9 mouse cellular contexts compared by ENCODE assay signal in the genomic region with DNA sequence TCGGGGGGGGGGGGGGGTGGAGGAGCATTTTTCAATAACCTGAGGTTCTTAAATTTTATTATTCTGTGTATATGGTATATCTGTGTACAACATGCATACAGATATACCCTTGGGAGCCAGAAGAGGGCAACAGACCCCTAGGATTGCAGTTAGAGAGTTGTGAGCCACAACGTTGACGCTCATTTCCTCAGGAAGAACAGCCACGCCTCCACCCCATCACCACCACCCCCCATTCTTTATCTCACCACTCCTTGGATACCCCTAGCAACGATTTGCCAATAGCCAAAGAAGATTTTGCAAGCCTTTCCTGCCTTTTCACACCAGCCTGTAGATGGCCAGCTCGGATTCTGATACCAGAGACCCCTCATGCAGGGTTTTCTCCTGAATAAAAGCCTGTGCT. TPM values are rescaled to one million over a fixed set of nuclear protein-coding genes. Genes with fewer than 3 reads are reported as not detected.
DNase-seq lines count a peak whose midpoint lies in the region; ATAC-seq and TF ChIP-seq lines count a peak whose summit lies in the region.
"Had no signal": no experiment of that assay in that cellular context is flagged by ENCODE, and none has a peak within 500 bp of the region (broad histone marks: within the 10 kb centered on the region; RNA-seq: fewer than 3 reads in every experiment).

No protein-coding gene starts in this region.

- TF ChIP-seq EP300 in lung, postnatal 0 days (IDR thresholded peaks at IDR 0.05), result no peak

- no peak for ATAC-seq in lung, postnatal 0 days
- peak; percentile 94 to 99 for ATAC-seq in hematopoietic stem cell, adult 5-6 weeks (replicated peaks in 1 of 2; ENCODE audit: insufficient read depth in 1 of 2, low FRiP score in 2 of 2, low TSS enrichment in 1 of 2, low read depth in 1 of 2, poor library complexity in 2 of 2, severe bottlenecking in 2 of 2)
- no peak for ATAC-seq in kidney, embryonic 15.5 days (replicated peaks; ENCODE audit: low FRiP score)

- no peaks in the 10 kb centered on the region for H3K4me1 ChIP-seq in lung, postnatal 0 days (ENCODE audit: insufficient read depth, low read depth, low read length)
- H3K4me1 ChIP-seq in kidney, embryonic 15.5 days, result peaks cover 7% of the 10 kb centered on the region; the same call in 1 of the 2 replicates

- H3K27me3 ChIP-seq in lung, postnatal 0 days (replicated peaks; ENCODE audit: insufficient read depth, low read length), result no peaks in the 10 kb centered on the region
- no peaks in the 10 kb centered on the region for H3K27me3 ChIP-seq in kidney, embryonic 15.5 days

- no peak overlapping the region for H3K27ac ChIP-seq in lung, postnatal 0 days (ENCODE audit: low read length)
- no peak overlapping the region for H3K27ac ChIP-seq in kidney, embryonic 15.5 days

- 2% methylated on average over 6 of the region's 6 CpGs for WGBS in lung, postnatal 0 days
- WGBS in kidney, embryonic 15.5 days, result 8% methylated on average over 6 of the region's 6 CpGs

- no peaks in the 10 kb centered on the region for H3K36me3 ChIP-seq in lung, postnatal 0 days (ENCODE audit: insufficient read depth, low read length)
- H3K36me3 ChIP-seq in kidney, embryonic 15.5 days, result no peaks in the 10 kb centered on the region

- no peak overlapping the region for H3K9ac ChIP-seq in lung, postnatal 0 days (replicated peaks; ENCODE audit: low read depth)
- H3K9ac ChIP-seq in kidney, embryonic 15.5 days, result no peak overlapping the region

- no peak overlapping the region for H3K4me3 ChIP-seq in lung, postnatal 0 days (ENCODE audit: low read depth, low read length)
- no peak overlapping the region for H3K4me3 ChIP-seq in kidney, embryonic 15.5 days (replicated peaks)
- H3K4me3 ChIP-seq: erythroblast, embryonic 14.5 days had no signal

- DNase-seq in lung, postnatal 0 days (ENCODE audit: low spot score), result peak; percentile 37
- no peak for DNase-seq in lung, adult 18-20 months
- peak; percentile 92 for DNase-seq in ZHBTc4 (ENCODE audit: low read depth, low spot score)
- peak; percentile 54 for DNase-seq in naive thymus-derived CD4-positive, alpha-beta T cell, adult 2 months (ENCODE audit: low read depth)
- DNase-seq in thymus, postnatal 36 days, result no peak
- no peak for DNase-seq in adrenal gland, postnatal 10 days

- TF ChIP-seq CTCF in lung, postnatal 0 days (IDR thresholded peaks at IDR 0.05), result peak; percentile 23

- H3K9me3 ChIP-seq in lung, postnatal 0 days (ENCODE audit: low read length), result no peaks in the 10 kb centered on the region
- no peaks in the 10 kb centered on the region for H3K9me3 ChIP-seq in kidney, embryonic 15.5 days (replicated peaks)

- no peak overlapping the region for H3K4me2 ChIP-seq in lung, postnatal 0 days (replicated peaks; ENCODE audit: low read depth, low read length)
- no peak overlapping the region for H3K4me2 ChIP-seq in kidney, embryonic 15.5 days

RNA-seq across cellular contexts. Expression of gene Gm9844, which starts 16.3 kb away (rescaled TPM):
- 13.3 and 13.8 TPM in 2 replicates for polyA plus RNA-seq in lung, postnatal 0 days (2015; fragmentation: Nextera tagmentation; extraction: Ambion mirVana)
- total RNA-seq in hematopoietic stem cell, adult 5-6 weeks (2017), result 12.6 and 24.0 TPM in 2 replicates
- 15.3 TPM in 2 replicates for polyA plus RNA-seq in kidney, embryonic 15.5 days (2015; fragmentation: Nextera tagmentation; extraction: Ambion mirVana)
- 1 to 10 TPM in 1 of 2 experiments, not detected in 1; 2.6 TPM for total RNA-seq in adrenal gland, postnatal 10 days (2021)

RNA-seq across cellular contexts. Expression of gene Lypd4, which starts 24.0 kb away (rescaled TPM):
- polyA plus RNA-seq in lung, postnatal 0 days (2015; fragmentation: Nextera tagmentation; extraction: Ambion mirVana), result not detected in 2 replicates
- total RNA-seq in hematopoietic stem cell, adult 5-6 weeks (2017), result not detected in 2 replicates
- not detected in 2 replicates for polyA plus RNA-seq in kidney, embryonic 15.5 days (2015; fragmentation: Nextera tagmentation; extraction: Ambion mirVana)
- total RNA-seq in adrenal gland, postnatal 10 days (2021), result not detected
- polyA plus RNA-seq: erythroblast, embryonic 14.5 days had no signal

RNA-seq across cellular contexts. Expression of gene Dmrtc2, which starts 24.1 kb away (rescaled TPM):
- not detected in 2 replicates for polyA plus RNA-seq in lung, postnatal 0 days (2015; fragmentation: Nextera tagmentation; extraction: Ambion mirVana)
- not detected in 2 replicates for total RNA-seq in hematopoietic stem cell, adult 5-6 weeks (2017)
- not detected in 2 replicates for polyA plus RNA-seq in kidney, embryonic 15.5 days (2015; fragmentation: Nextera tagmentation; extraction: Ambion mirVana)
- not detected for total RNA-seq in adrenal gland, postnatal 10 days (2021)
- polyA plus RNA-seq: erythroblast, embryonic 14.5 days had no signal

RNA-seq across cellular contexts. Expression of gene Rps19, which starts 38.5 kb away (rescaled TPM):
- polyA plus RNA-seq in lung, postnatal 0 days (2015; fragmentation: Nextera tagmentation; extraction: Ambion mirVana), result 2,947 and 3,302 TPM in 2 replicates
- 672 and 1,863 TPM in 2 replicates for total RNA-seq in hematopoietic stem cell, adult 5-6 weeks (2017)
- polyA plus RNA-seq in kidney, embryonic 15.5 days (2015; fragmentation: Nextera tagmentation; extraction: Ambion mirVana), result 2,383 and 2,806 TPM in 2 replicates
- total RNA-seq in adrenal gland, postnatal 10 days (2021), result 1,000 to 10,000 TPM; 1,109 to 1,195 TPM

RNA-seq across cellular contexts. Expression of gene Cd79a, which starts 51.5 kb away (rescaled TPM):
- 3.2 and 4.3 TPM in 2 replicates for polyA plus RNA-seq in lung, postnatal 0 days (2015; fragmentation: Nextera tagmentation; extraction: Ambion mirVana)
- total RNA-seq in hematopoietic stem cell, adult 5-6 weeks (2017), result 0.44 TPM in 1 of 2 replicates, not detected in the other
- 1.8 TPM in 2 replicates for polyA plus RNA-seq in kidney, embryonic 15.5 days (2015; fragmentation: Nextera tagmentation; extraction: Ambion mirVana)
- total RNA-seq in adrenal gland, postnatal 10 days (2021), result 1 to 10 TPM; 9.6 to 9.8 TPM

Comparison
In these comparisons a context has a peak if more than half of its experiments do, and no peak if none do; other contexts are left out.
1. DNase-seq: peak in lung, postnatal 0 days (single experiment), ZHBTc4 (single experiment) and naive thymus-derived CD4-positive, alpha-beta T cell, adult 2 months (single experiment); none in lung, adult 18-20 months (0 of 2), thymus, postnatal 36 days (0 of 2) and adrenal gland, postnatal 10 days (single experiment).
2. ATAC-seq: peak in hematopoietic stem cell, adult 5-6 weeks (2 of 2); none in lung, postnatal 0 days (single experiment) and kidney, embryonic 15.5 days (single experiment).